Mouse (Mus musculus) Patski (cell line): ENCODE results near the gene Odf2. TPM values are rescaled to one million over a fixed set of nuclear protein-coding genes. Genes with fewer than 3 reads are reported as not detected.

ENCODE experiments used
- ATAC-seq: fragments of 100-300 bp; one replicate; pipeline ENCODE4 v1.8.0; 2021
- CTCF ChIA-PET: fragments of 350-600 bp; sonication (Branson Sonifier 250); formaldehyde crosslinking; loops from one replicate; lab custom pipeline; 2022; ENCODE audit warnings: inconsistent platforms; lab: Charles Lee
- POLR2A ChIA-PET: fragments of 350-600 bp; sonication (Branson Sonifier 250); formaldehyde crosslinking; loops from one replicate; lab custom pipeline; 2022; ENCODE audit warnings: antibody characterized with exemption, inconsistent platforms; lab: Charles Lee
- DNase-seq: peaks from one replicate; pipeline ENCODE4 v3.0.0-alpha.2; 2011; ENCODE audit warnings: low read depth, low spot score
- H3K27me3 ChIP-seq: fragments of 371-371 bp; one replicate; pipeline ENCODE4 v1.5.1; 2021
- CTCF ChIP-seq: fragments of 100-300 bp; IDR thresholded peaks from one replicate; pipeline ENCODE4 v1.5.1; 2021
- in situ Hi-C: fragments of 300-500 bp; cut with MboI; formaldehyde crosslinking; loops from 3 replicates; pipeline ENCODE4 v1.11.1; 2018; ENCODE audit warnings: low pct_unique_long_range_greater_than_20kb, mixed read lengths
- polyA plus RNA-seq: library from polyadenylated mRNA; unstranded; gene quantifications from one replicate; pipeline ENCODE4 v1.2.3, GENCODE M21; 2021

The Odf2 gene
- polyA plus RNA-seq, 1 experiment from 2014 or later = 59.7 TPM

GRCm38 (mm10) chr2:29964354-29965249 lies 75.6 kb downstream of the Odf2 start:
- POLR2A ChIA-PET = interaction anchor here (0.5 to 2.5 kb wide), 5 partner anchors 9 to 1832 kb away, joined by 3 to 17 read pairs (median 4); no protein-coding TSS in a partner anchor
- no peak for DNase-seq
- CTCF ChIA-PET = interaction anchor here (0.9 to 1.4 kb wide), 3 partner anchors 10 to 20 kb away, joined by 3 to 6 read pairs (median 5); no protein-coding TSS in a partner anchor
- in situ Hi-C loops = no loop called here
- ATAC-seq = no peak
- no peak for TF ChIP-seq CTCF
- H3K27me3 ChIP-seq = no peaks in the 10 kb centered on the region

GRCm38 (mm10) chr2:29965250-29965843 lies 76.3 kb downstream of the Odf2 start, which contains the start of gene Sptan1:
TSS of gene Sptan1 (plus strand) at chr2:29965560.
- CTCF ChIA-PET = interaction anchor here (1.4 to 1.7 kb wide), 3 partner anchors 10 to 12 kb away, joined by 5 to 6 read pairs (median 5); no protein-coding TSS in a partner anchor

GRCm38 (mm10) chr2:29965906-29966305 lies 76.9 kb downstream of the Odf2 start:
- H3K27me3 ChIP-seq = no peaks in the 10 kb centered on the region
- POLR2A ChIA-PET = interaction anchor here (0.5 to 2.5 kb wide), 4 partner anchors 11 to 69 kb away, joined by 3 to 17 read pairs (median 4); no protein-coding TSS in a partner anchor
- peak; percentile 51 for TF ChIP-seq CTCF
- ATAC-seq = no peak
- DNase-seq = no peak
- CTCF ChIA-PET = interaction anchor here (1.7 to 2.2 kb wide), 2 partner anchors 9 to 11 kb away, joined by 5 to 14 read pairs; no protein-coding TSS in a partner anchor
- in situ Hi-C loops = no loop called here

More at GRCm38 (mm10) chr2:29965250-29965843, 76.3 kb downstream of the Odf2 start, which contains the start of gene Sptan1:
- POLR2A ChIA-PET = interaction anchor here (0.5 to 2.5 kb wide), 5 partner anchors 12 to 1833 kb away, joined by 3 to 17 read pairs (median 4); no protein-coding TSS in a partner anchor
- no peak for DNase-seq
- ATAC-seq = peak; percentile 82
- in situ Hi-C loops = no loop called here
- H3K27me3 ChIP-seq = no peaks in the 10 kb centered on the region
- no peak for TF ChIP-seq CTCF

- DNase-seq (no peak), ATAC-seq (no peak)
- ChIA-PET POLR2A (interaction anchor here (0.5 to 1.2 kb wide), 3 partner anchors 15 to 70 kb away, joined by 3 to 5 read pairs (median 3); no protein-coding TSS in a partner anchor), CTCF (interaction anchor here (1.2 to 2.2 kb wide), 3 partner anchors 8 to 28 kb away, joined by 3 to 14 read pairs (median 5); no protein-coding TSS in a partner anchor)
- no peak for TF ChIP-seq CTCF
- H3K27me3 ChIP-seq = no peaks in the 10 kb centered on the region
- in situ Hi-C loops = no loop called here
These were observed 77.8 kb downstream of the Odf2 start for GRCm38 (mm10) chr2:29966826-29967225.

GRCm38 (mm10) chr2:29967768-29968167 lies 78.7 kb downstream of the Odf2 start:
- ATAC-seq (peak; percentile 37), DNase-seq (no peak)
- no peak for TF ChIP-seq CTCF
- CTCF ChIA-PET = interaction anchor here (1.3 to 2.2 kb wide), 2 partner anchors 10 kb away, joined by 4 to 14 read pairs; no protein-coding TSS in a partner anchor
- in situ Hi-C loops = no loop called here
- POLR2A ChIA-PET = no interaction called here
- H3K27me3 ChIP-seq = no peaks in the 10 kb centered on the region

- no peak for TF ChIP-seq CTCF
- H3K27me3 ChIP-seq = no peaks in the 10 kb centered on the region
- in situ Hi-C loops = no loop called here
- ATAC-seq = no peak
- POLR2A ChIA-PET = no interaction called here
- CTCF ChIA-PET = interaction anchor here (0.9 to 1.4 kb wide), 4 partner anchors 9 to 78 kb away, joined by 3 to 4 read pairs (median 3); no protein-coding TSS in a partner anchor
- no peak for DNase-seq
These were observed 79.6 kb downstream of the Odf2 start for GRCm38 (mm10) chr2:29968638-29969037.

GRCm38 (mm10) chr2:29971838-29972635 lies 83.0 kb downstream of the Odf2 start:
- no peak for DNase-seq
- no peak for TF ChIP-seq CTCF
- CTCF ChIA-PET = no interaction called here
- POLR2A ChIA-PET = interaction anchor here (0.8 to 1.2 kb wide), 2 partner anchors 9 to 28 kb away, joined by 3 read pairs; no protein-coding TSS in a partner anchor
- in situ Hi-C loops = no loop called here
- no peaks in the 10 kb centered on the region for H3K27me3 ChIP-seq
- no peak for ATAC-seq

GRCm38 (mm10) chr2:29973525-29973924 lies 84.5 kb downstream of the Odf2 start:
- ChIA-PET POLR2A (interaction anchor here (0.6 kb wide), 1 partner anchor 9 kb away, joined by 13 read pairs; no protein-coding TSS in a partner anchor), CTCF (interaction anchor here (1.3 kb wide), 1 partner anchor 10 kb away, joined by 6 read pairs; no protein-coding TSS in a partner anchor)
- H3K27me3 ChIP-seq = no peaks in the 10 kb centered on the region
- no peak for ATAC-seq
- DNase-seq = no peak
- no peak for TF ChIP-seq CTCF
- in situ Hi-C loops = no loop called here

- ChIA-PET POLR2A (interaction anchor here (1.0 to 3.1 kb wide), 2 partner anchors 12 to 14 kb away, joined by 3 to 17 read pairs; partner anchors contain the start of gene Sptan1), CTCF (interaction anchor here (0.9 to 2.7 kb wide), 15 partner anchors 9 to 80 kb away, joined by 3 to 14 read pairs (median 4); no protein-coding TSS in a partner anchor)
- no peaks in the 10 kb centered on the region for H3K27me3 ChIP-seq
- in situ Hi-C loops = loop anchor here (5.0 kb wide), 1 partner anchor 45 kb away; no protein-coding TSS in a partner anchor
- no peak for DNase-seq
- no peak for ATAC-seq
- peak; percentile 69 for TF ChIP-seq CTCF
These were observed 88.3 kb downstream of the Odf2 start for GRCm38 (mm10) chr2:29977307-29977706.
